Mouse (Mus musculus) gastrocnemius, postnatal 25 days (tissue): Measurements from ENCODE around the gene Liph. TPM values are rescaled to one million over a fixed set of nuclear protein-coding genes. Genes with fewer than 3 reads are reported as not detected.
"Not testable (repeated sequence)": the region's sequence is repeated elsewhere in the genome, so short reads cannot be mapped to it uniquely, and the experiment has no call there.

Experiments used
- DNase-seq: peaks from one replicate; pipeline ENCODE4 v3.0.0; 2022
- long read RNA-seq, 2 experiments: library from polyadenylated mRNA; stranded (forward); transcript quantifications; one replicate each; pipeline ENCODE4 v2.0.0; 2021
- total RNA-seq, 2 experiments: library from RNA; stranded (reverse); gene quantifications; 1 replicate in 1 of 2; 2 replicates in 1 of 2; pipeline ENCODE4 v1.2.3; 2021

The Liph gene
- total RNA-seq, result not detected
- long read RNA-seq, experiment 1, result 0 reads
- long read RNA-seq, experiment 2, partial matches to known transcripts, result 0 of 1 reads
- long read RNA-seq, experiment 2, other reads (novel, unspliced or antisense), result 1 of 1 reads

- DNase-seq, result no peak
These were observed at the start of gene Liph for GRCm38 (mm10) chr16:21995304-21995703. Liph (minus strand) TSS chr16:21995663.

DNA sequence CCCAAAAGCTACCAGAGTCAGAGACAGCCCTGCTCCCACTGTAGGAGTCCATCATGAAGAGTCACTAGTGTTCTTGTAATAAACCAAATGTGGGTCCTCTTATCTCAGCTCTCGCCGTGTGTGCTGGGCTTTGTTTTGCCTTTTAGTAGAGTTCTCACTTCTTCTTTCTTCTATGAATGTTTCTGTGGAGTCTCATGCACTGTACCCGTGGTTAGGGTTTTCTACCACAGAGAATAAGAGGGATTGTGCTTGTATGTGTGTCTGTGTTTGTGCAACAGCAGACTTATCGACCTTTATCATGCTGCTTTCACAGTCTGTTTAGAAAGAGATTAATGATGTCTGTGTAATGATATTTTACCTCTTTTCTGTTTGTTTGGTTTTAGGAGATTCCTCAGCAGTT, 48.4 kb upstream of the Liph start:
- no peak for DNase-seq

DNA sequence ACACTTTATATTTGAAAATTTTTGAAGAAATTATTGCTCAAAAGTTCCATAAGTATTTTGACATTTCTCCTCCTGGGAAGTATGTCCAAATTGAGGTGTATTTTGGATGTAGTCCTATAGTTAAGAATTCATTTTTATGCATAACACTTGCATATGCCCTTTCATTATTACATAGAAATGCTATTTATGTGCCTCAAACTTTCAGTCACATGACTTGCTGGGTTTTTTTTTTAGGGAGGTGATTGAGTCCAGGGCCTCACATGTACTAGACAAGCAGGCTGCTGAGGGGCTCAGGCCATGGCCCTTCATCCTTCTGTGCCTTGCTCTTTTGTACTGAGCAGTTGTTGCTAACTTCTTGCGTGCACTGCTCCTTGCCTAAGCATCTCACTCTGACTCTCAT, 44.5 kb upstream of the Liph start:
- no peak for DNase-seq

GRCm38 (mm10) chr16:22038554-22038953, 43.1 kb upstream of the Liph start:
- no peak for DNase-seq

DNA sequence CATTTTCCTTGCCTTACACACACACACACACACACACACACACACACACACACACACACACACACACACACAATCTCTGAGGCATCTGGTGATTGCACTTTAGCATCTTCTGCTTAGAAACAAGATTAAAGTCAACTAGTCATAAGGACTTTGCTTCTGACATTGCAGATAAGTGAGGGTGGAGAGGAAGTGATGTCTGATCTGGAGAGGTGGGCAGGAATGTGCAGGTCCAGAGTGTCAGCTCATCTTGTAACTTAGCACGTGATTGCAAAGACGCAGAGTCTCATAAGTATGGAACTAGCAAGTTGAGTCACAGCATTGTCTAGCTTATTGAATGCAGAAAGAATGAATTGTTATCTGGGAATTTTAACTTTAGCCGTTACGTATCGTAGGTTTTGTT, 32.0 kb upstream of the Liph start:
- DNase-seq, result no peak

- no peak for DNase-seq
These were observed 26.7 kb upstream of the Liph start for GRCm38 (mm10) chr16:22022122-22022521.

DNA sequence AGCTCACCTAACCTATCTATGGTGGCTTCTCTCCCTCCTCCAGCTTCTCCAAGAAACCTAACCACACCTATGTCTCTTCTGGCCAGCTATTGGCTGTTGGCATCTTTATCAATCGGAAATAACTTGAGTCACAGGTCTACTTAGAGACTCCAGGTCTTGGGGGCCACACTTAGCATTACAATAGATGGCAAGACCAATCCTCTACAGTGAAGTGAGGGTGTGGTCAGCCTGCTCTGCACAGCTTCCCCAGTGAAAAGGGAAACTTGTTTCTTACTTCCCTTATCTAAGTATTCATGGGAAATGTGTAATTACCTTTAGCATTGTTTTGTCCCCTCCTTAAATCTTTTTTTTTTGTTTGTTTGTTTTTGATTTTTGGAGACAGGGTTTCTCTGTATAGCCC, 20.1 kb upstream of the Liph start:
- DNase-seq, result no peak

DNA sequence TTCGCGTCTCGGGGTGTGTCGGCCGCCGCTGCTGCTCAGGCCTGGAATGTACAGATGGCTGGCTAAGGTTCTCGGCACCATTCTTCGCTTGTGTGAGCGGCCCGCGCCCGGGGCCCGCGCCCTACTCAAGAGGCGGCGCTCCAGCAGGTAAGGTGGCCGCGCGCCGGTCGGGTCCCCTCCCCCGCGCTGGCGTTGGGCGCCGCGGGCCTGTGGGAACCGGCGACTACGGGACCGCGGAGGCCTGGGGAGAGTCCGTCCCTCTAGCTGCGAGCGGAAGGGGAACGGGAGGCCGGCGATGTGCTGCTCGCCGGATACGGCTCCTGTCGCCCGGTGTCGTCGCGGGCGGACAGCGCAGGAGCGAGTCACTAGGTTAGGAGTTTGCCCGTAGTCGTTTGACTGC, 14.1 kb upstream of the Liph start:
- DNase-seq, result no peak

DNA sequence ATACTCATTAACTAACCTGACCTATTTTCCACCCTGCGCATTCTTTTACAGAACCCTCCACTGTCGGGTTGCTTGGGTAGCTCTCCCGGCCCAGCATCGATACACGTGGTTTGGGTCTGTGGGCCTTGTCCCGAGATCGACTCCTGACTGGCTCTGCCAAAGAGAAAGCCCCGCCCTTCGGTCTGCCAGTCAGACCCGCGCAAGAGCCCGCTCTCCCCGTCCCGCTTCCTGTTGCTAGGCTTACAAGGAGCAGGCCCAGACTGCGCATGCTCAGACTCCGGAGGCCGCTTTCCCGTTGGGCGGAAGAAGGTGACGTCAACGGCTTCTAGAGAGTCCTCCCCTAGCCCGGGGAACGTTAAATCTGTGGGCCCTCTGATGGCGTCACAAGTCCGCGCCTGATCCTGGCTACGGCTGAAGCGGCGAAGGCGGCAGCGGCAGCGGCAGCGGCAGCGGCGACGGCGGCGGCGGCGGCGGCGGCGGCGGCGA, 13.7 kb upstream of the Liph start, which contains the start of gene Senp2:
Senp2 (plus strand) TSS at position 386 of the 486 bp plus-strand sequence.
- DNase-seq, result peak; percentile 100

DNA sequence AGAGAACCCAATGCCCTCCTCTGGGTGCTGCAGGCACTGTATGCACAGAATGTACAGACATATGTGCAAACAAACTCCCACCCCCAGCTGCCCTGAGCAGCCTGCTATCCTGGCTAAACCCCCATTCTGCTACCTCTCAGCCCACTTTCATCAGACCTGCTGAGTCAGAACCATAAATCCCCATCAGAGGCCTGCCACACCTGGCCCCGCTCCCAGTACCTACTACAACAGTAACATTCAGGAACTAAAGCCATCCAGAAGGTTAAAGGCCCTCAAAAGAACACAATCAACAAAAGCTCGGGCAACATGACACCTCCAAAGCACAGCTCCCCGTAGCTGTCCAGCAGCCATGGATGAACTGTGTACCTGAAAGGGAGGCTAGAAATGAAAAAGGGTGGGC, 6.1 kb upstream of the Liph start:
- no peak for DNase-seq

- DNase-seq, result no peak
These were observed 5.7 kb upstream of the Liph start for GRCm38 (mm10) chr16:22001172-22001571.

- no peak for DNase-seq
These were observed 4.7 kb upstream of the Liph start for GRCm38 (mm10) chr16:21999941-22000690.

DNA sequence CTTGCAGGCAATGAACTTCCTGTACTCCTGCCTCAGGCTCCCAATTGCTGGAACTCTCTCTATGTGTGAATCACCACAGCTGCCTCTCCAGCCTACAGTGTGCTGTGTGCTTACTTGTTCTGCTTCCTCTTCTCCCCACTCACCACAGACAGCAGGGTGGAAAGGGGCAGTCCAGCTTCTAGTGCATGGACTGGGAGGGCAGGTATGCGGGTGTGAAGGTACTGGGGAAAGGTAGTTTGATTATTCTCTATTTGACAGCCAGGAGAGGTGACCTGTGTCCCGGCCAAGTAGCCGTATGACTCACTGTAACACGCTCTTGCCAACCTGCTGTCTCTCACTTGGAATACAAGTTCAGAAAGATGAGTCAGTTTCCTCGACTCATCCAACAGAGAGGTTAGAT, 2.6 kb upstream of the Liph start:
- no peak for DNase-seq

- DNase-seq, result no peak
These were observed 1.6 kb upstream of the Liph start for GRCm38 (mm10) chr16:21996881-21997641.

DNA sequence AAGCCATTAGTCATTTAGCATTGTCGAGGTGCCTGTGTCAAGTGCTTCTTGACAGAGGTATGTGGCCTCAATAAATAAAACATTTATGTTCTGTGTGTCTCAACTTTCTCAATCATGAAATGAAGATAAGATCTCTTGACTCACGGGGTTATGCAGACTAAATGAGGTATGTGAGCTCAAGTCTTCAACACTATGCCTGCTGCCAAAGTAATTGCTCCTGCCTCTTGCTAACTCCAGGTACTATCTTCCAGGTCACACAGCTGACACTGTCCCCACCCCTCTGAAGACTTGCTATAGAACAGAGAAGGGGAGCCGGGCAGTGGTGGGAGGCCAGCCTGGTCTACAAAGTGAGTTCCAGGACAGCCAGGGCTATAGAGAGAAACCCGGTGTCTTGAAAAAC, 939 bp upstream of the Liph start:
- no peak for DNase-seq

GRCm38 (mm10) chr16:21991774-21992173, 3.7 kb downstream of the Liph start:
- no peak for DNase-seq

DNA sequence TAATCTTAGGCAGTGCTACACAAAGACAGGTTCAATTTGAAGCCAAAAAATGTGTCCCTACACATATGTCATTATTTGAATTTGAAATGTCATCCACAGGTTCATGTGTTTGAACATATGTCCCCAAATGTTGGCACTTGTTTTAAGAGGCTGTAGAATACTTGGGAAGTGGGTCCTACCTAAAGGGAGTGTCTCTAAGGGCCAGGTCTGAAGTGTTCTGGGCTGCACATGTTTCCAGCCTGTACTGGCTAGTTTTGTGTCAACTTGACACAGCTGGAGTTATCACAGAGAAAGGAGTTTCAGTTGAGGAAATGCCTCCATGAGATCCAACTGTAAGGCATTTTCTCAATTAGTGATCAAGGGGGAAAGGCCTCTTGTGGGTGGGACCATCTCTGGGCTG, 4.6 kb downstream of the Liph start:
- not testable (repeated sequence) for DNase-seq

- DNase-seq, result no peak
These were observed 7.5 kb downstream of the Liph start for GRCm38 (mm10) chr16:21987956-21988355.

- DNase-seq, result no peak
These were observed 9.3 kb downstream of the Liph start for GRCm38 (mm10) chr16:21986191-21986590.

DNA sequence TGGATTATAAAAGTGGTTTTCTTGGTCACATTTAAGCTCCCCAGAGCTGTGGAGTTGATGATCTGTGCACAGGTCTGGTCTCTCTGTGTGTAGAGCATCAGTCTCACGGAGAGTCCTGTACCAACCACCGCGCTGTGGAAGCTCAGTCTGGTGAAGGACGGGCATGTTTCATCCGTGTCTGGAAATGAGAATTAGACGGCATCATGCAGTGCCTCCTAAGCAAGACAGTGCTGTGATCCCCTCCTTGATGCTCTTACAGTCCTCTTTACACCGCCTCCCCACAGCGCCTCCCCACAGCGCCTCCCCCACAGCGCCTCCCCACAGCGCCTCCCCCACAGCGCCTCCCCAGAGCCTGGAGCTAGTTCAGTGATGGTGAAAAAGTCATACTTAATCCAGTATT, 11.4 kb downstream of the Liph start:
- DNase-seq, result no peak

DNA sequence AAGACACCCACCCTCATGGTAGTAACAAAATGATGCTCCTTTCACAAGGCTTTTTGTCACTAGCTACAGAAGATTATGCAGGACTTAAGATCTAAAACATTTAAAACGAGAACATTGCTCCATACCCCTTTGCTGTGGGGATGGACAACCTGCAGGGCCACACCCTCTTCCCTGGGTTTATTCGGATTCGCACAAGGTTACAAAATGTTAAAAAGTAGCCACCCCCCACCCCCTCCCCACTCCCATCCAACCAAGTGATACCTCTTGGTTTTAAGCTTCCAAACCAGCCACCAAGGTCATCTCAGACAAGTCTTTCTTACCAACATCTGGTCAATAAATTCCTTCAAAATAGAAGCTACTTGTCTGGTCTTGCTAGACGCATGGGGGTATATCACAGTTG, 11.9 kb downstream of the Liph start:
- no peak for DNase-seq

- DNase-seq, result no peak
These were observed 12.3 kb downstream of the Liph start for GRCm38 (mm10) chr16:21983146-21983545.

DNA sequence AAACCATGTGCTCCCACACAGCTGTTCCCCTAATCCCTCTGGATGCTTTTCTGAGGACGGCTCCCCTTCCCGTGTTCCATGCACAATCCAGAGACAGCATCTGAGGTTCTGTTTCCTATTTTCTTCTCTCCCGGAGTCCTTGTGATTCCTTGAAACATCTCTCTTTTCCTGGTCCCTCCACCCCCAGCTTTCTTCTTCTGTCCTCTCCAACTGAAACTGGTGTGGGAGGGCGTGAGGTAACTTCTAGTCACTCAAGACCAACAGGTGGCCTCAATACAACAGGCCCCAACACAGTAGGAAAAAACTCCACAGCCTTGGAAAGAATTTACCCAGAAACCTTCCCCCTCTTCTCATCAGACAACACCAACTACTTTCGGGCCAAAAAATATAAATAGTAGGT, 18.1 kb downstream of the Liph start:
- DNase-seq, result no peak
